Mouse (Mus musculus): ENCODE measurements around the gene Dpep3.

Gene Dpep3

DNA sequence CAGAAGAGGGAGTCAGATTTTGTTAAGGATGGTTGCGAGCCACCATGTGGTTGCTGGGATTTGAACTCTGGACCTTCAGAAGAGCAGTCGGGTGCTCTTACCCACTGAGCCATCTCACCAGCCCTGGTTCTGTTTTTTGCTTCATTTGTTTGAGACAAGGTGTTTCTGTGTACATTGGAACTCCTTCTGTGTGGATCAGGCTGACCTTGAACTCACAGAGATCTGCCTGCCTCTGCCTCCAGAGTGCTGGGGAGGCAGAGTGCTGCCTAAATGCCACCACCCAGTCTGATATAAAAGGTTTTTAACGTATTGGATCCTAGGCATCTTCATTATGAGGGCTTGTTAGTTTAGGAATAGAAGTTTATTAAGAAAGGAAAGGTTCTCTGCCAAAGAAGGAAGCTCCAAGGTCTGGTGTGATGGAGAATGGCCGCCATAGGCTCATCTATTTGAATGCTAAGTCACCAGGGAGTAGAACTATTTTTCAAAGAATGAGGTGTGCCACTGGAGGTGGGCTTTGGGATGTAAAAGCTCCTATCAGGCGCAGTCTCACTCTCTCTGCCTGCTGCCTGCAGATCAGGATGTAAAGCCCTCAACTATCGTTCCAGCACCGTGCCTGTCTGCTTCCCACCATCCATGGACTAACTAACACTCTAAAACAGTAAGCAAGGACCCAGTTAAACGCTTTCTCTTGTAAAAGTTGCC is 8.1 kb downstream of the Dpep3 start:
- DNase-seq: no peak

DNA sequence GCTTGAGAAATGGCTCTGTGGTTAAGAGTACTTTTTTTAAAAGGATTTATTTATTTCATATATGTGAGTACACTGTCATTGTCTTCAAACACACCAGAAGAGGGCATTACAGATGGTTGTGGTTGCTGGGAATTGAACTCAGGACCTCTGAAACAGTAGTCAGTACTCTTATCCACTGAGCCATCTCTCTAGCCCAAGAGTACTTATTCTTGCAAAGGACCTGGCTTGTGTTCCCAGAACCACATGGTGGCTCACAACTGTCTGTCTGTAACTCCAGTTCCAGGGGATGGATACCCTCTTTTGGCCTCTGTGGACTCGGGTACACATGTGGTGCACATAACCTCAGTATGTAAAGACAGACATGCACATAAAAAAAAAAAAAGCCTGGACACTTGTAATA is 9.9 kb downstream of the Dpep3 start:
- no peak for DNase-seq

DNA sequence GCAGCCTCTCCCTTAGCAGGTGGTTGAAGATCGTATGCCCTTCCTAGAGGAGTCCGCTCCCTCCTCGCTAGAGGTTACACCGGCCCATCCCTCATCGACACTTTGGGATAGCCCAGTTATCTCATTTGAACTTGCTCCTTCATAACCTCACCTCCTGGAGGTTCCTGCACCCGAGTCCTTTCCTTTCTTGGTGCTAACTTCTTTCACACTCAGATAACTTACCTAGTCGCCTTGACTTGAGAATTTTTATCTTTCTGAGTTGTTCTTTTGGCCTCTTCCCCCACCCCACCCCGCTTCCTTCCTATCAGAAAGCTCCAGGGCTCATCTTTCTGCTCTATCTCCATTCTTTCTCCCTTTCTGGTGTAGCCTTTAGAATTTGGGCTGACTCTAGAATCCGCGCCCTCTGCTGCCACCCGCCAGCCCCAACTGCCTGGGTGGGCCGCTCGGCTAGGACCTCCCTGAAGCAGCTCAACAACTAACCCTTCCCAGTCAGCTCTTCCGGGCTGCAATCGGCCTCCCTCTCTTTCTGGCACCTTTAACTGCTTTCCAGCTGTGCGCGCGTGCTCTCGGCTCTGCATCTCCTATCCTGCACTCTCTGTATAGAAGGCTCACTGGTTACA is 12.4 kb downstream of the Dpep3 start:
- DNase-seq: no peak

DNA sequence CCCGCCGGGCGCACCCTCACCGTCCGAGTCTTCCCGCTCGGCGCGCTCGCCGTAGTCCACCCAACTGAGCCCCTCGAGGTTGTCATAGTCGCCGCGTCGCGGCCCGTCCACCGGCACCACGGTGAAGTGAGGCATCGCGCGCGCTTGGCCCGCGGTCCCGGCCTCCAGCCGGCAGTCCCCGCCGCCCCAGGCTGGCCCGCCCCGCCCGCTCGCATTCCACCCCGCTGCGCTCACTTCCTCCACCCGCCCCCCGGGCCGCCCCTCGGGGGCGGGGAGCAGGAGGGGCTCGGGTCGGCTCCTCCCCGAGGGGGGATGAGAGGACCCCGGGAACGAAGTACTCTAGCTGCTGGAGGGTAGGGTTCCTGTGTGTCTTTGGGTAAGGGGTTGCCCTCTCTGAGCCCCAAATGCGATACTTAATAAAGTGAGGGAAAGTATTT is 13.3 kb downstream of the Dpep3 start, which contains the start of gene Slc12a4:
Gene Slc12a4, minus strand, starts transcription at position 193 of the 437 bp plus-strand sequence.
- peak; percentile 46 for DNase-seq

DNA sequence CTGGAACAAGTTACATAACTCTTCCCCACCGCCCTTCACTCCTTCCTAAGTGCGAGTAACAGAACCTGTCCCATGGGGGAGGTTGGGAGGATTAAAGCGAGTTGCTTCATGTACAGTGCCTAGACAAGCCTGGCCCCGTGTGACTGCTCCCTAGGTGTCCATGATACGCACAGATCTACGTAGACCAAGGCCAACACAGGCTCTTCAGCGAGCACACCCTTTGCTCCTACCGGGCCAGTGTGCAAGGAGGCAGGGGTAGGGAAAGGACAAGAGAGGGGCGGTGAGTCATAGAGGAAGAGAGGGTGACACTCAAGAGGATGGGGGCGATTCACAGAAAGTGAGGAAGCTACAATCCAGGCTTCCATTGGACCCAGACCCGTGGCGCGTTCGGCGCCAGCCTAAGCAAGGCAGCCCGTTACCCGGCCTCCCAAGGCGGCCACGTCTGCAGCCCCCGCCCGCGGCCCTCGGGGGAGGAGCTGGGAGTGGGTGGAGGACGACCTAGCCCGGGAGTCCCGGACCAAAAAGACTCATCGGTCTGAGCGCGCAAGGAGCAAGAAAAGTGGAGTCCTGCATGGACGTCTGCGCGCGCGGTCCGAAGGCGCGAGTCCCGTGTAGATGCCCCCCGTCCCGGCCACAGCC is 13.8 kb downstream of the Dpep3 start:
- DNase-seq: peak; percentile 33

DNA sequence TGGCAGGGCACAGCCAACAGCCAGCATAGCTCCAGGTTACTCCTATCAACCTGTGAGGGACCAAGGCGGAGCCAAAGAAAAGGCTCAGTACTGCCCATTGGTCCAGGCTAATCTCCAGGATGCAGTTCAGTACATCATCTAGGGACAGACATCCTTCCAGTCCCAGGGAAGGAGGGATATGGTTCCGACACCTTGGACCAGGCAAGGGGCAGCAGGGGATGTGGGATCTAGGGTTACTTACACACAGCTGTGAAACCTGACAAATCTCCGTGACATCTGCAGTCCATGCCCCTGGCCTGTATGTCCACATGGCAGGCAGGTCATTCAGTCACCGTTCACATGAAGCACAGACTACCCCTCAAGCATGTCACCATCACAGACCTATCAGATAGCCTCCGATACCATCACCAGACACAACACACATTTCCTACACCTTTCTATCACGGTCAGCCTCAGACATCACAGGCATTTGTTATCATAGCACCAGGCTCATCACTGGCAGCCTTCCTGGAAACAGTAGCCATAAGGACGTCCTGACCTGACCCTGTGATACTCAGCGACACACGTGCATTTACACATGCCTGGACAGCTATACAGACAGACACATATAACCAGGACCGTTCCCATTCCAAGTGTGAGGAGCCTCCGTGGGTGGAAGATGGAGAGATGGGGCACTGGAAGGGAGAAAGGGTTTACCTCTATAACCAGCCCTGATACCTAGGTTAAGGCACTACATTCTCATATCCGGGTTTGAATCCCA is 14.5 kb downstream of the Dpep3 start:
- DNase-seq: no peak

DNA sequence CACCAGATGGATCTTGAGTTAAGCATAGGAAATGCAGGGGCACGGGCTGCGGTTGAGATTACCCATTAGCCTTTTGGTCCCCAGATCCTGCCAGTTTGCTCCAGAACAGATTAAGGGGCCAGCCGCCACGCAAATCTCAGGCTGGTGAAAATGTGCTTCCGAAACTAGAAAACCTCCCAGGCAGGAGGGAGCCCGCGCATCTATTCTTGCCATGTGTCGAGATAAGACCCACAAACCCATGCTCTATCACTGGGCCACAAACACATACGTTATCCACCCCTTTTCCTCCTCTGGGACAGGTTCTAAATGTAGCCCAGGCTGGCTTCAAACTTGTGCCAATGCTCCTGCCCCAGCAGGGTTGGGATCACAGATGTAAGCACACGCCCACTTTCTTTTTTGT is 17.7 kb downstream of the Dpep3 start:
- no peak for DNase-seq

DNA sequence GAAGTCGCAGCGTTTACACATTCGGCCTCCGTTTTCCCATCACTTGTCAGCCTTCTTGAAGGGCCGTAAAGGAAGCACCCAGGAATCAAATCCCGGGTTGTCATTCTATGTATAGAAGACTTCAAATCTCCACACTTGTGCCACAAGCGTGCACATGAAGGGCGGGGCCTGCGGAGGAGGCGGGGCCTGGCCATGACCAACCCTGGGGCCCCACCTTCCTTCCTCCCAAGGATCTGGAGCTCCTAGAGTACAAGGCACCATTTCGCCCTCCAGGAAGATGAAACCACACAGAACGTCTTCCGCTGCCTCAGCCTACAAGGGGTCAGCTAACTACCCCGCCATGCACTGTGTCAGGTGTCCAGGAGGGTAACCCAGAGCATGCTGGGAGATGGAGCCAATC is 18.1 kb downstream of the Dpep3 start:
- no peak for DNase-seq

DNA sequence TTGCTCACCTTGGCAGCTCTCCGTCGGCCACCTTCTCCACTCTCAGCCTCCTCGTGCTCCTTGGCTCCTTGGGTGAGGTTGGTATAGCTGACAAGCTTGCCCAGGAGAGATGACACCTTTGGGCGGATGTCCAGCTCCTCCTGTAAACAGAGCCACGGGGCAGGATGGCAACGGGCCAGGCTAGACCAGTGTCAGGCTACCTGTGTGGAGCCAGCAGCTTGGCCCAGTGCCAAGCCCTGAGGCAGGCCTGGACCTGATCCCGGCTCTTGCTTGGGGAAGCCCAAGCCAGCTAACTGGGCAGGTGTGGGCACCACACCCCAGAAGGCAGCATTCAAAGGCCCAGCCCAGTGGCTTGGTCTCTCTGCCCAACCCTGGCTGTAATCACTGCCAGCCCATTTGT is 19.9 kb downstream of the Dpep3 start:
- DNase-seq: no peak

DNA sequence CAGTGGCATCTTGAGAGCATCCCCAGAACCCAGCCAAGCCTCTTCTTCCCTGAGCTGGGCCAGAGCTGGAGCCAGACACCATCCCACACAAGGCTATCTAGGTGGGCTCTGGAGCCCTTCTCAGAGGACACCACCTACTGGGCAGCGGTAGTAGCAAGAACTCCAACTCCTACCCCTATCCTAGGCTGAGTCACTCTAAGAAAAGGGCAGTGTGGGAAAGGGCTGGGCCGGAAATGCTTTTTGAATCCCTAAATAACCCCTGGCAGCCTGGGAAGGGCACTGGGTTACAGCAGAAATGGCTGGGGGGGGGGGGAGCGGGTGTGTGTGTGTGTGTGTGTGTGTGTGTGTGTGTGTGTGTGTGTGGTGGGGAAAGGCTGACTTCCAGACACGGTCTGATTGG is 21.4 kb downstream of the Dpep3 start:
- DNase-seq: no peak

DNA sequence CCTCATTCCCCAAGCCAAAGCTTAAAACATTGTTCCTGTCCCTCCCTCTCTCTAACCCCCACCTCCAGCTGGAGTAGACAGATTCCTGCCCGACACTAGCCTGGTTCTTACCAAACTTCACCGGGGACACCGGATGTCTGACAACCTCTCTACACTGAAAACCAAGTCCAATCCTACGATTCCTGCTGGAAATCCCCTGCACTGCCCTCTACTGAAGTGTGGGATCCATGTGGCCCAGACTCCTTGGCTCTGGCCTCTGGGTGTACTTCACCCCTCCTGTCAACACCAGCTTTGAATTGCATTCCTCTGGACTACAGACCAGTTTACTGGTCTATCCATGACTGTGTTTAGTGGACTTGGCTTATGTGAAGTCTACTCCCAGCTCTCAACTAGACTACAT is 22.7 kb downstream of the Dpep3 start:
- DNase-seq: no peak

DNA sequence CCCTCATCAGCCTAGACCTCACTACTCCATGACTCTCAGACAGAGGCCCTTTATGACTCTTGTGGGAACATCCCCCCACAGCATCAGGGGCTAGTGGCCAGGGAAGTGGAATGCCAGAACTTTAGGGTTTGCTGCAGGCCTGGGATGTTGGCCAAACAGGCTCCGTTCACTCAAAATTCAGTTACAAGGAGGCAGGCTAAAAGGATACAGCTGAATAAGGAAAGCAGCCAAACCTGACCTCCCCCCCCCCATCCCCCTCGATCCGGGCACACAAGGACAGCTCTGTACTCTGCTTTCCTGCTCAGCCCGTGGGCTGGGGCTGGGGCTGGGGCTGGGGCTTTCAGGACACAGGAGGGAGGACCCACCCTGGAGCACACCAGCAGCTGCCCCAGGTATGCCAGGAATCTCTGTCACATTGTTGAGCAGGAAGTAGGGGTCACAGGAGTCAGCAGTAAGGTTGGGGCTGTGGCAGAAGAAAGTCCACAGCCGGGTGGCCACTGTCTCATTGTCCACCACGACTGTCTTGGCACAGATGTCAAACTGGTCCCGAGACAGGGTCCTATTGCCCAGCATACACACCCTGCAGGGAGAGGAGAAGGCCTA is 28.1 kb downstream of the Dpep3 start:
- DNase-seq: no peak

DNA sequence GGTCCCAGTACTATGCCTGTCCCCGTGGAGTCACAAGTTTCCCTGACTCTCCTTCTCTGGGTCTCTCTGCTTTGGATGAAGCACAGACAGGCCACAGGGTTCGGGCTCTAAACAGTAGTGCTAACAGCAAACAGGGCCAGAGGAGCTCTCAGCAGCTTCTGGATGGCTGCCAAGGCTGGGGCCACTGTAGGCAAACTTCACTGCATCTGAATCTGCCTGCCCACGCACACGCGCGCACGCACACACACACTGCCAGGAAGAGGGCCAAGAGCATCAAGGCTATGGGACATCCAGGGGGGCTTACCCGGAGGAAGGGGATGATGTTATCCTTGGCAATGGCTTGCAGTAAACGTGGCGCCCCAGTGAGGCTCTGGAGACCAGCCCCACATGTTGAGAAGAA is 29.9 kb downstream of the Dpep3 start:
- peak; percentile 77 for DNase-seq

DNA sequence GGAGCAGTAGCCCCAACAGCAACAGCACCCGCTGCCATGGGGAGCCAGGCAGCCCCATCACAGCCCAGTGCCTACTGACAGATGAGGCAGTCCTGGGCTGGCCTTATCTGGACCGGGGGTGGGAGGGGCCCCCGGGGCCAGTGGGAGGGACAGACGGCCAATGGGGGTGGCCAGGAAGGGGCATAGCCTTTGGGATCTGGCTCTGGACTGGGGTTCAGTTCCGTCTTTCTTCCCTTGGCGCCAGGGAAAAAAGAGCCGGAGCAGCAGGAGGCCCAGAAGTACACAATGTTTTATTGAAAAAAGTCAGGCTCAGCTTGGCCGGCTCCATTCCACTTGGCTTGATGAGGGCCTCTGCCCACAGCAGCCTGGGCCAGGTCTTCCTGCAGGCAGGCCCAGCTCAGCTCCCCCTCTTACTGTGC is 35.9 kb downstream of the Dpep3 start, which contains the start of gene Lcat:
Gene Lcat, minus strand, starts transcription at position 62 of the 419 bp plus-strand sequence.
- no peak for DNase-seq

DNA sequence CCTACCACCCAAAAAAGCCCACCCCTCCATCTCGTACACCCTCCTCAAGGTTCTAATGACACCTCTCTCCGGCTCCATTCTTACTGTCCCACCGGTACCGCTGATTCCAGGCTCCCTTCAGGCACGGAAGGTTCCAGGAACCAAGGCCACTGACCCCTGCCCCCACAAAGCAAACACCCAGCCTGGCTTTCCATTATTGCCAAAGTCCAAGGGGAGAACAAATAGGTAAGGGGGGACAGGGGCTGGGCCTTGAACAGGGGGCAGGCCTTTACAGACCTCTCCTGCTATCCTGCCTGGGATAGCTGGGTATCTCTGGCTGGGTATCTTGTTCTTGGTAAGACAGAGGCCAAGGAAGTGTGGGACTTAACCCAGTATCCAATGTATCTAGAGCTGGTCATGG is 36.7 kb downstream of the Dpep3 start:
- no peak for DNase-seq

DNA sequence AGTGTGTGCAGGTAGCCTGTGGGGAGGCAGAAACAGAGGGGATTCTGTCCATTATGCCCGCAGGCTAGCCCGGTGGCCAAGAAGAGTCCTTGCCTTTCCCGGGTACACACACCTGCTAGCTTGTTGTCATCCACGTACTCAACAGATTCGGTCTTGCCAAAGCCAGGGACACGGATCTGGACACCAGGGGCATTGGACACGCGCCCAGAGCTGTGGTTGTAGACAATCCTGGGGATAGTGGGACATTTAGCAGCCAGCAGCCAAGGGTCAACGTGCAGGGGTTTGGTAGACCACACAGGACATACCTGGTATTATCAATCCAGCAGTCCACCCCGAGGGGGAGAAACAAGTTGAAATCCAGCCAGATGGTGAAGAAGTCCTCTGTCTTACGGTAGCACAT is 37.2 kb downstream of the Dpep3 start:
- no peak for DNase-seq

DNA sequence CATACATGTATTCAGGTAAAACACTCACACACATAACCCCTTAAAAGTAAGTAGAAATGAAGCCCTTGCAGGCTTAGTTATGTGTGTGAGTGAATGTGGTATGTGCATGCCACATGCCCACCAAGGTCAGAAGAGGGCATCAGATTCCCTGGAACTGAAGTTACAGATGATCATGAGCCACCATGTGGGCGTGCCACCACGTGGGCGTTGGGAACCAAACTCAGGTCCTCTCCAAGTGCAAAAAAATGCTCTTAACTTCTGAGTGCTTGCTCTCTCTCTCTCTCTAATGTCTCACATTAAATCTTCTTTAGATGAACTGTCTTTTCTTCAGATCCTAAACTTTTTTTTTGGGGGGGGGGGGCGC is 40.9 kb downstream of the Dpep3 start, which contains the start of gene Psmb10:
Gene Psmb10, minus strand, starts transcription at position 139 of the 364 bp plus-strand sequence.
- no peak for DNase-seq

DNA sequence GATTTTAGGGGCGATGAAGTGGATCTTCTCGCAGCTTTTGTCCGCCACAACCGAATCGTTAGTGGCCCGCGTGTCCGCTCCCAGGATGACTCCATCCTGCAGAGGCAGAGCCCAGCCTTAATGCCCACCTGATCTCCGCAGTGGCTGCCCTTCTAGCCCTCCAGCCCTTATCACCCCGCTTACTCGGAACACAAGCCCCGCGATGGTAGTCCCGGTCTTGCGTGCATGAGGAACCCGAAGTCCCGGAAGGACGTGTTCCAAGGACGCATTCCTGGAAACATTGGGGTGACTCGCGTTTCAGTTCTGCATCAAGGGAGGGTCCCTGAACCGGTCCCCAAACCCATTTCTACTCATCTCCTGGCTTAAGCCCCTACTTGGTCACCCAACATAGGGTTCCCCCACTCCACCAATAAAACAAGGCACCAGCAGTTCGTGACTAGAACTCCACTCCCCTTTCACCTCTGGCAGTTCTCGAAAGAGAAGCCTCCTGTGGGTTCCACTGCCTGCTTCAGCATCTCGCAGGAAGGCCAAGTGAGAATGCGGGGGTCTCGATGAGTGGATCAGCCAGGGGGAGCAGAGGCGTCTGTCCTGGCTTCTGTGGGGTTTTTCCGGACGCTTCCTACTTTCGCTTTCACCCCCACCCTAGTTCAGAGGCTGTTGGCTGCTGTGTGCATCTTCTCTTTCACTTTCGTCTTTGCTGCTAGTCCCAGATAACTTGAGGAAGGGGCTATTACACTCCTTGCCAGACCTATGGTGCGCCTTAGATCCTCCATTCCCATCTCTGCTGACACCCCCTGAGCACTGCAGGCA is 41.5 kb downstream of the Dpep3 start:
- DNase-seq: peak; percentile 43

DNA sequence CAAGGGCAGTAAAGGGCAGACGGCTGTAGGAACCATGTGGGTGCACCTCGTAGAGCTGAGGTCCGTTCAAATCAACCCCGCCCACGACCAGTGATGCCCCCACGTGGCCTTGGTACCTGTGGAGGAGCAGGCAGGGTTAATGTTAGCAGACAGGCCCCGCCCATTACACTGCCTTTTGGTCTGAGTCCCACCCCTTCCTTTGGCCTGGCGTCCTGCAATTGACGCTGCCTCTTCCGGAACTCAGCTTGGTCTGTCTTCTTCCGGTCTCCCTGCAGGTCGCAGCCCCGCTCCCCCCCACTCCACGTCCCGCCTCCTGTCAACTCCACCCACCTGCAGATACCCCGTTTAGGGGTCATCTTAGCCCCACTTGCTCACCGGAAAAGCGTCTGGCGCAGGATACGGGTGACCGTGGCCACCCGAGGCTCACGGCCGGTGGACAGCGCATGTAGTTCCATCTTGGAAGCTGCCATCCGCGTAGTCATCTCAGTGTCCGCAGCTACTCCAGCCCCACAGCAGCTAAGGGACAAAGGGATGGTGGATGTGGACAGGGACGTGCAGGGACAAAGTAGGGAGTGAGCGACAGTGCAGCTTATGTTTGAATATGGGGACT is 42.3 kb downstream of the Dpep3 start:
- peak; percentile 77 for DNase-seq

DNA sequence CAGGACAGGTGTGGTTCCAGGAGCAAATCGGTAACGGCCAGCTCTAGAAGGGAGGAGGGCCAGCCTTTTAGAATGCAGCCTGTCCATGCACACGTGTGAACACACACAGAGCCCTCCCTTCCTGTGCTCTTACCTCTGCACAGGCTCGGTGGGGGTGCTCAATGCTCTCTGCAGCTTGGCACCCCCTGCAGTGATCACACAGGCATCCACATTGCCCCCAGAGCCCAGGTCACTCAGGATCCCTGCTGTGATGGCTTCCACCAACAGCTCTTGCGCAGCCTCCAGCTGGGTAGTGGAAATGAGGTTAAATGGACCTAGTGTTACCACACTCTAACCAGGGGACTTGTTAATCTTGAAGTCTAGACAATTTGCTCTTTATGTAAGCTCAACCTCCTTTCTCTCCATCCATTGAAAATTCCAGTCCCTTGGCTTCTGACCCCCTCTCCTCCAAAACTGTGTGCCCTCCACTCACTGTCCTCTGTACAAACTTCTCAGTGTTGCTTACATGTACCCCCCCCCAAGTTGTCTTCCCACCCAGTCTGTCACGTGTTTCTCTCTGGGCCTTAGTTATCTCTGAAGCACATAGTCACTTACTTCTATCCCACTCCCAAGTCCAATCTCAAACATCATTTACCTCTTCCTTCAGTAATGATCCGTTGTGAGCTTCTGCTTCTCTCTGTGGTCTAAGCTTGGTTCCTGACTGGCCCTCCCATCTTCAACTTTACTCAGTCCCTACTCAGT is 43.2 kb downstream of the Dpep3 start:
- DNase-seq: no peak

DNA sequence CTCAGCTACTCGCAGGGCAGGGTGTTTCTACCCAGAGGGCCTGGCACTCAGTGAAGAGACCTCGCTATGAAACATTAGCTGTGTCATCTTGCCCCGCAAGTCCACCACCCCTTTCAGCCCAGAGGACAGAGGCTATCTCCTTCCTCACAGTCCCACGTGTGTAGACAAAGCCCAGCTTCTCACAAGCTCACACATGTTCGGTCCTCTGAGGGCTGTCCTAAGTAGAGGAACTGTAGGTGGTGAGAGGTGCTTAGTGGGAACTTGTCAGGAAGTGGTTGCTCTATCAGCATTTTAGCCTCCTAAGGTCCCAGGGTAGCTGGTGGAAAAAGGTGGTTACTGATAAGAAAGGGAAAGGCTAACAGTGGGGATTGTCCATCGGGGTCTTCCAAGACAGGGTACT is 44.1 kb downstream of the Dpep3 start:
- no peak for DNase-seq
